Mouse (Mus musculus) midbrain, embryonic 10.5 days (tissue): ENCODE results near the gene Emc8. TPM values are rescaled to one million over a fixed set of nuclear protein-coding genes. Genes with fewer than 3 reads are reported as not detected.

Source experiments
- DNase-seq: peaks from one replicate; pipeline ENCODE4 v3.0.0-alpha.2; 2017; ENCODE audit warnings: low spot score
- H3K27ac ChIP-seq: fragments of 300-500 bp; sonication (generic); replicated peaks from 2 replicates; pipeline ENCODE4 v1.5.1; 2016; ENCODE audit warnings: mild to moderate bottlenecking
- H3K27me3 ChIP-seq: fragments of 300-500 bp; sonication (generic); 2 replicates; pipeline ENCODE4 v1.6.1; 2016; ENCODE audit warnings: low read depth, mild to moderate bottlenecking; ENCODE audit not compliant: poor library complexity, severe bottlenecking
- H3K36me3 ChIP-seq: fragments of 300-500 bp; sonication (generic); 2 replicates; pipeline ENCODE4 v1.6.1; 2016; ENCODE audit warnings: mild to moderate bottlenecking, moderate library complexity
- H3K4me1 ChIP-seq: fragments of 300-500 bp; sonication (generic); 2 replicates; pipeline ENCODE4 v1.6.1; 2016
- H3K4me3 ChIP-seq: fragments of 300-500 bp; sonication (generic); 2 replicates; pipeline ENCODE4 v1.5.1; 2016; ENCODE audit warnings: mild to moderate bottlenecking, moderate library complexity
- H3K9me3 ChIP-seq: fragments of 300-500 bp; sonication (generic); replicated peaks from 2 replicates; pipeline ENCODE4 v1.6.1; 2016; ENCODE audit warnings: mild to moderate bottlenecking
- WGBS: fragments of 180-500 bp; shearing (Covaris S2); methylation state at CpG from one replicate; pipeline ENCODE4 v1.1.7; 2016; 5-methylcytosine and 5-hydroxymethylcytosine counted together
- polyA plus RNA-seq: library from polyadenylated mRNA; unstranded; fragments of >200 nt; fragmentation: Nextera tagmentation; extraction: Ambion mirVana; gene quantifications from 2 replicates; pipeline ENCODE4 v1.2.1, GENCODE M21; 2016

Gene Emc8
- polyA plus RNA-seq, 1 experiment from 2014 or later: 384 TPM

GRCm38 (mm10) chr8:120631441-120632375 is 36.7 kb downstream of the Emc8 start:
- Histone ChIP-seq H3K27me3 (peaks cover 79% of the 10 kb centered on the region), H3K4me3 (no peak overlapping the region), H3K9me3 (peaks cover 5% of the 10 kb centered on the region; the same call in 1 of the 2 replicates), H3K27ac (no peak overlapping the region), H3K36me3 (no peaks in the 10 kb centered on the region), H3K4me1 (peaks cover 36% of the 10 kb centered on the region)
- 77% methylated on average over 21 of the region's 21 CpGs for WGBS
- DNase-seq: no peak

- Histone ChIP-seq H3K4me1 (peaks cover 36% of the 10 kb centered on the region), H3K4me3 (no peak overlapping the region), H3K27me3 (peaks cover 71% of the 10 kb centered on the region), H3K36me3 (no peaks in the 10 kb centered on the region), H3K27ac (no peak overlapping the region), H3K9me3 (peaks cover 5% of the 10 kb centered on the region; the same call in 1 of the 2 replicates)
- WGBS: 55% methylated on average over 6 of the region's 6 CpGs
- DNase-seq: no peak
Measured at GRCm38 (mm10) chr8:120630848-120631247, 37.5 kb downstream of the Emc8 start.

DNA sequence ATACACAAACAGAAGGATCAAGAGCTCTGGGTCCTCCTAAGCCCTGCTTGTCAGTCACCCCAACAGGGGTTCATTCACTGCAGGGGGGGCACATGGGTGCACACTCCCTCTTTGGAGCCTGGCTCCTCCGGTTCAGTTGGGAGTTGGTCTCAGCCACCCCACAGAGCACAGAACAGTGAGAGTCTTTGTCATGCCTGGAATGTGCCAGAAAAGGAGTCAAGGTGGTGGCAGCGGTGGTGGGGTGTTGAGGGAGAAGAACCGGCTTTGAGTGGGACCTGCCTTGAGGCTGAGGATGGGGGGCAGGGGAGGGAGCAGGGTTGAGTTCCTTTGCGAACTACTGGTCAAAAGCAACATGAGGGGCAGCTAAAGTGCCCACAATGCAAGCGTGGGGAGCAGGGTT is 38.3 kb downstream of the Emc8 start:
- WGBS: 52% methylated on average over 5 of the region's 5 CpGs
- Histone ChIP-seq H3K4me1 (peaks cover 36% of the 10 kb centered on the region), H3K4me3 (no peak overlapping the region), H3K27me3 (peaks cover 63% of the 10 kb centered on the region), H3K36me3 (no peaks in the 10 kb centered on the region), H3K9me3 (peaks cover 5% of the 10 kb centered on the region; the same call in 1 of the 2 replicates), H3K27ac (no peak overlapping the region)
- DNase-seq: no peak

- no peak overlapping the region for H3K4me3 ChIP-seq
- DNase-seq: no peak
- WGBS: 85% methylated on average over 5 of the region's 5 CpGs
- no peak overlapping the region for H3K27ac ChIP-seq
- peaks cover 35% of the 10 kb centered on the region for H3K27me3 ChIP-seq
- peaks cover 38% of the 10 kb centered on the region for H3K4me1 ChIP-seq
- H3K36me3 ChIP-seq: no peaks in the 10 kb centered on the region
- H3K9me3 ChIP-seq: no peaks in the 10 kb centered on the region
Measured at GRCm38 (mm10) chr8:120627298-120627697, 41.1 kb downstream of the Emc8 start.

DNA sequence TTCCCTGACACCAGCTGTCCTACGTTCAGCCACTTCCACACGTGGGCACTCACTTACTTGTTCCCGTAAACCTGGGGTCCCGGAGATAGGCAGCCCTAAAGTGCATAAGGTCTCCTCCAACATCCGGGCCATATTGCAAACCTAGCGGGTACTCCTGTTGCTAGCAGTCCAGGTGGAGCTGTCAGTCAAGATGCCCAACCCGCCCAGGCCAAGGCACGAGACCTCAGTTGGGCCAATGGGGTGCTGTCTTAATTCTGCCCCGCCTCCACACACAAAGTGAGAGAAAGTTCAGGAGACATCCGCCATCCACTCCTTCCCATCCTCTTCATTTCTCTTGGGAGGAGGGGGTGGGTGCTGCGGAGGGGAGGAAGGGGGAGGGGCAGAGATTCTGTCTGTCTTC is 41.9 kb downstream of the Emc8 start:
- 71% methylated on average over 11 of the region's 11 CpGs for WGBS
- H3K36me3 ChIP-seq: no peaks in the 10 kb centered on the region
- peaks cover 45% of the 10 kb centered on the region for H3K4me1 ChIP-seq
- H3K27me3 ChIP-seq: peaks cover 27% of the 10 kb centered on the region
- H3K9me3 ChIP-seq: no peaks in the 10 kb centered on the region
- DNase-seq: no peak
- H3K4me3 ChIP-seq: no peak overlapping the region
- no peak overlapping the region for H3K27ac ChIP-seq

GRCm38 (mm10) chr8:120623608-120624007 is 44.8 kb downstream of the Emc8 start:
- WGBS: 5% methylated on average over 2 of the region's 2 CpGs
- Histone ChIP-seq H3K4me1 (peaks cover 52% of the 10 kb centered on the region), H3K36me3 (no peaks in the 10 kb centered on the region), H3K27me3 (peaks cover 9% of the 10 kb centered on the region; the same call in 1 of the 2 replicates), H3K27ac (peak overlapping the region; percentile 68), H3K9me3 (no peaks in the 10 kb centered on the region), H3K4me3 (0 out of 2 replicates have a peak overlapping the region, but pooled peaks have one; percentile 0)
- no peak for DNase-seq

GRCm38 (mm10) chr8:120622161-120622560 is 46.2 kb downstream of the Emc8 start:
- WGBS: 62% methylated on average over 14 of the region's 14 CpGs
- H3K27ac ChIP-seq: peak overlapping the region; percentile 81
- H3K4me3 ChIP-seq: no peak overlapping the region
- no peaks in the 10 kb centered on the region for H3K9me3 ChIP-seq
- 0 out of 2 replicates have a peak, but pooled peaks cover 3% of the 10 kb centered on the region for H3K27me3 ChIP-seq
- H3K36me3 ChIP-seq: no peaks in the 10 kb centered on the region
- no peak for DNase-seq
- H3K4me1 ChIP-seq: peaks cover 67% of the 10 kb centered on the region

- 43% methylated on average over 7 of the region's 7 CpGs for WGBS
- H3K27ac ChIP-seq: peak overlapping the region; percentile 76
- H3K4me1 ChIP-seq: peaks cover 84% of the 10 kb centered on the region
- DNase-seq: no peak
- no peaks in the 10 kb centered on the region for H3K36me3 ChIP-seq
- H3K9me3 ChIP-seq: no peaks in the 10 kb centered on the region
- H3K4me3 ChIP-seq: no peak overlapping the region
- 0 out of 2 replicates have a peak, but pooled peaks cover 3% of the 10 kb centered on the region for H3K27me3 ChIP-seq
Measured at GRCm38 (mm10) chr8:120620441-120620840, 47.9 kb downstream of the Emc8 start.

GRCm38 (mm10) chr8:120619235-120620180 is 48.9 kb downstream of the Emc8 start:
- no peak for DNase-seq
- 0 out of 2 replicates have a peak, but pooled peaks cover 3% of the 10 kb centered on the region for H3K27me3 ChIP-seq
- no peaks in the 10 kb centered on the region for H3K36me3 ChIP-seq
- H3K4me1 ChIP-seq: peaks cover 80% of the 10 kb centered on the region
- no peaks in the 10 kb centered on the region for H3K9me3 ChIP-seq
- H3K27ac ChIP-seq: peak overlapping the region; percentile 76
- H3K4me3 ChIP-seq: no peak overlapping the region
- 77% methylated on average over 11 of the region's 11 CpGs for WGBS

DNA sequence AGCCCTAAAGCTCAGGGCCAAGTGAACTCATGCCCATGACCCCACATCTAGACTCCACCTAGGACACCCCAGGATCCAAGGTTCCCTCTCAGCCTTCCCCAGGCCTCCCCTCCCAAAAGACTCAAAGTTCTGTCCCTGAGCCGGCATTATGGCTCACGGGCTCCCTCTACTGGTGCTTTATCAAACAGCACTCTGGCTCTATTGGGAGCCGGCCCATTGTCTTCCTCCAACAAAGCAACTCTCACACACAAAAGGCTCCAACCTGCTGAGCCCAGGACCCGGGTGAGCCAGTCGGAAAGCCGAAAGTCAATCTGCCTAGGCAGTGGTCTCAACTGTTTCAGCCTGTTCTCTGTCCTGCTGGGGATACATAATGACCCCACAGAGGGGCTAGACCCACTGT is 50.3 kb downstream of the Emc8 start:
- Histone ChIP-seq H3K27ac (peak overlapping the region; percentile 86), H3K4me3 (no peak overlapping the region; the same call in 1 of the 2 replicates), H3K4me1 (peaks cover 66% of the 10 kb centered on the region), H3K27me3 (0 out of 2 replicates have a peak, but pooled peaks cover 3% of the 10 kb centered on the region), H3K9me3 (no peaks in the 10 kb centered on the region), H3K36me3 (no peaks in the 10 kb centered on the region)
- WGBS: 0% methylated on average over 6 of the region's 6 CpGs
- DNase-seq: peak; percentile 91

DNA sequence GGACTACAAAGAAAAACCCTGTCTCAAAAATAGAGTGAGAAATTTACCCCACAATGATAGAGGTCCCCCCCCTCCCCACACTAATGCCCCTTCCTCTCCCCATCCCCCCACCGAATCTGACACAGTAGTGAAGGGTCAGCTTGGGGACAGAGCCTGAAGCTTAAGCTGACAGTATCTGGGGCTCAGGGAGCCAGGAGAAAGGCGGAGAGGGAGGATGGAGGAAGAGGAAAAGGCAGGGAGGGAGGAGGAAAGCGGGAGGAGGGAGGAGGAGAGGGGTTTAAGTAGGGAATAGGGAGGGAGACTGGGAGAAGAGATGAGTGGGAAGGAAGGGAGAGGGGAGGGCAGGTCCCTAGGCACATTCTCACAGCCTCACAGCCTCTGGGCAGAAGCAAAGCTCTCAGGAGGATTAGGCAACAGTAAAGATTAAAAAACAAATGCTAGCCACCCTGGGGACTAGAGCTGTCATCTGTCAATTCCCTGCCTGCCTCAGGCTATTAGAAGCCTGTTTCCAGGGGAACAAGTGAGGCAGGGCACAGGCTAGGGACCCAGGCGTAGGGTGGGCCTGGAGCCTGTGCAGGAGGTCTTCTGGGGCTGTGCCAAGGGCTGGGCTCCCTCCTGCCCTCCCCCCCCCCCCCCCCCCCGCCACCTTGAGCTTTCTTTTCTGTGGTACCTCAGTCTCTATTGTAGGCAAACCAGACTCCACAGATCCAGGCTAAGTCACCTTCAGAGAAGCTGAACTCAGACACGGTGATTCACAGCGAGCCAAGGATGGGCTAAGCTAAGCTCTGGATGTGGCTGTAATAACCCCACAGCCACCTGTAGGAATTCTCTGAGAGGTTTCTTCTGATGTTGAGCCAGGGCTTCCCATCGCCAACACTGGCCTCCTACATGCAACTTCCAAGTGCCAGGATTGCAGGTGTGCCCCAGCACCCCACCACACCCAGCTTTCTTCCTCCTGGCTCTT is 51.4 kb downstream of the Emc8 start:
- H3K27ac ChIP-seq: peak overlapping the region; percentile 86
- 0 out of 2 replicates have a peak, but pooled peaks cover 3% of the 10 kb centered on the region for H3K27me3 ChIP-seq
- WGBS: 15% methylated on average over 7 of the region's 8 CpGs
- peak; percentile 68 for DNase-seq
- no peaks in the 10 kb centered on the region for H3K9me3 ChIP-seq
- peaks cover 62% of the 10 kb centered on the region for H3K4me1 ChIP-seq
- H3K4me3 ChIP-seq: peak overlapping the region; percentile 1; the same call in 1 of the 2 replicates
- no peaks in the 10 kb centered on the region for H3K36me3 ChIP-seq
